Mouse (Mus musculus) lung, adult 2 months (tissue): ENCODE results near the gene Ublcp1. TPM values are rescaled to one million over a fixed set of nuclear protein-coding genes. Genes with fewer than 3 reads are reported as not detected.

Source experiments
- DNase-seq: peaks from one replicate; pipeline ENCODE4 v3.0.0; 2022
- H3K4me1 ChIP-seq: fragments of 200-500 bp; 2 replicates; pipeline ENCODE4 v1.6.1; 2011; ENCODE audit warnings: low read length; ENCODE audit not compliant: control insufficient read depth, insufficient read depth
- H3K4me3 ChIP-seq: fragments of 200-500 bp; replicated peaks from 2 replicates; pipeline ENCODE3; 2011; ENCODE audit warnings: low read depth, mild to moderate bottlenecking, control low read depth, low read length; ENCODE audit errors: extremely low read depth
- CTCF ChIP-seq: fragments of 200-500 bp; IDR thresholded peaks from 2 replicates; pipeline ENCODE4 v1.5.1; 2011; ENCODE audit warnings: mild to moderate bottlenecking, low read length, control low read depth; ENCODE audit not compliant: insufficient read depth
- POLR2A ChIP-seq: fragments of 200-500 bp; IDR thresholded peaks from 2 replicates; pipeline ENCODE4 v1.6.1; 2011; ENCODE audit warnings: low read depth, mild to moderate bottlenecking, control low read depth, low read length, borderline replicate concordance; ENCODE audit errors: extremely low read depth
- WGBS: fragments of 180-500 bp; shearing (Covaris S2); methylation state at CpG from one replicate; pipeline ENCODE4 v1.1.7; 2018; 5-methylcytosine and 5-hydroxymethylcytosine counted together
- polyA plus RNA-seq: library from polyadenylated mRNA; depleted of rRNA; stranded (reverse); fragments of >200 nt; gene quantifications from 2 replicates; pipeline ENCODE4 v1.2.3, GENCODE M21; 2012; rRNA removed

The Ublcp1 gene
- 7.4 and 11.3 TPM in 2 replicates for polyA plus RNA-seq

- Histone ChIP-seq H3K4me3 (peak within 1 kb of the TSS; percentile 89), H3K4me1 (peaks cover 8% of the 10 kb centered on the region)
- peak; percentile 94 for DNase-seq
- WGBS, result under 1% methylated on average over 54 of the region's 54 CpGs
- TF ChIP-seq CTCF (no peak), POLR2A (peak; percentile 84; the same call in 1 of the 2 replicates)
Measured at GRCm38 (mm10) chr11:44470432-44471336, at the start of gene Ublcp1. Ublcp1 (minus strand) TSS chr11:44470498.

DNA sequence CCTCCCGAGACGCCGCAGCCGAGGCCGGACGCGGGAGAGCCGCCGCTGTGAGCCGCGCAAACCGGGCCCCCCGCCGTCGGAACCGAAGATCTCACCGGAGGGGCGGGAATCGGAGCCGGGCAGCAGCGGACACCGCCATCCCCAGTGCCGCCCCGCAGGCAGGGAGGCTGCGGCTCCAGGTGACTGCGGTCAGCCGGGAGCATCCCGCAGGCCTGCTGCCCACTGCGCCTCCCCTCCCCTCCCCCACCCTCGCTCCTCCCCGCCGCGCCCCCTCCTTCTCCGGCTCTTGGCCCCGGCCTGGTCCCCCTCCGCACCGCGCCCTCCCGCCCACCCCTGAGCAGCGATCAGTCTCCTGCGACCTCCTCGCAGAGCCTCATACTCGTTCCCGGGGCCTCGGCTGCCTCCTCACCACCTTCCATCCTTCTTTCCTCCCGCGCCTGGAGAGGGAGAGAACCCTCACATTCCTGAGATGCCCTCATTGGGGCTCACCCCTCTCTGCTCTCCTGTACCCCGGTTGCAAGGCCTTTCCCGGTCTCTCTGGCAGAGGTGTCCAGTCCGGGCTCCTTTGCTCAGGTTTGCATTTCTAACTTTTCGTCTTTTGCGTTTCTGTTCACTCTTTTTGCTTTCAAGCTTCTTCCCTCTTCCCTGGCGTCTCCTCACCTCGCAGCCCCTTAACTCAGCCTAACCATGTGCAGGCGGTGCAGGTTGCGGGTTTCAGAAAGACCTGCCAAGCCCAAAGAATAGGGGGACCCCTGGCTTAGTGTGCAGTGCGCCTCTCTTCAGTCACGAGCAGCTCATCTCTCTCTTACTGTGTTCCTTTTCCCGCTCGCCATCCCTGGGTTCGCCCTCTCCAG lies 49.0 kb upstream of the Ublcp1 start:
- H3K4me3 ChIP-seq, result peak overlapping the region; percentile 80
- no peak for TF ChIP-seq CTCF
- TF ChIP-seq POLR2A, result no peak
- under 1% methylated on average over 54 of the region's 61 CpGs for WGBS
- H3K4me1 ChIP-seq, result 0 out of 2 replicates have a peak, but pooled peaks cover 2% of the 10 kb centered on the region
- peak; percentile 54 for DNase-seq

DNA sequence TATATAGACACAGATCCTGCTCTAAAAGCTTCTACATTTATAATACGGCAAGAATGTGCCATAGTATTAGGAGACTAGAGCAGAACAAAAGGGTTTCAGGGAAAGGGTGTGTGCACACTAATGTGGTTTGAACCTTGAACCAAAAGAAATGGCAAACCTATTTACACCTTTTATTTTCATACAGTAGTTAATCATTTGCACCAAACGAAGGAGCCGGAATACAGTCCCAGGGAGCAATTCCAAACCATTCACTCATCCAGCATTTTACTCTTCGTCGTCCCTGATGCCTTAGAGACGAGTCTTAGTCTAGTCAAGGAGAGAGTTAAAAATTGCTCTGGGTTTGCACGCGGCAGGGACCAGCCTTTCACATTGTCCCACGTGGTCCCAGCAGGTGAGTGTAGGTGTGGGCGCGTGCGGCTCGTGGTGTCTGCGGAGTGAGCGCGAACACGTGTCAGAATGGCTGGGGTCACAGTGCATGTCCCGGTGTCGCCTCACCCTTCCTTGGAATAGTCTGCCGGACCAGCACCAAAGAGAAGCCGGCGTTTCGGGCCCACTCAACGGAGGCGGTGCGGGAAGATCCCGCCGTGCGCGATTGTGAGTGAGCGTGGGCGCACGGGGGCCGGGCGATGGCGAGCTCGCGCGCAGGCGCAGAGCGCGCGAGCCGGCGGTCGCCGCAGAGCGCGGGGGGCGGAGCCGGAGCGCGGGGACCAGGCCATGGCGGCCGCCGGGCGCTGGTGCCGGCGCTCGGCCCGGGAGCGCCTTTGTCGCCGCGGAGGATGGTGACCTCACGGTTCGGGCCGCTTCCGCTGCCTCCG lies 48.2 kb upstream of the Ublcp1 start, which contains the start of gene Rnf145:
TSS of gene Rnf145 (plus strand) at position 684 of the 815 bp plus-strand sequence.
- TF ChIP-seq POLR2A, result peak; percentile 45; the same call in 1 of the 2 replicates
- no peak for TF ChIP-seq CTCF
- DNase-seq, result peak; percentile 79

DNA sequence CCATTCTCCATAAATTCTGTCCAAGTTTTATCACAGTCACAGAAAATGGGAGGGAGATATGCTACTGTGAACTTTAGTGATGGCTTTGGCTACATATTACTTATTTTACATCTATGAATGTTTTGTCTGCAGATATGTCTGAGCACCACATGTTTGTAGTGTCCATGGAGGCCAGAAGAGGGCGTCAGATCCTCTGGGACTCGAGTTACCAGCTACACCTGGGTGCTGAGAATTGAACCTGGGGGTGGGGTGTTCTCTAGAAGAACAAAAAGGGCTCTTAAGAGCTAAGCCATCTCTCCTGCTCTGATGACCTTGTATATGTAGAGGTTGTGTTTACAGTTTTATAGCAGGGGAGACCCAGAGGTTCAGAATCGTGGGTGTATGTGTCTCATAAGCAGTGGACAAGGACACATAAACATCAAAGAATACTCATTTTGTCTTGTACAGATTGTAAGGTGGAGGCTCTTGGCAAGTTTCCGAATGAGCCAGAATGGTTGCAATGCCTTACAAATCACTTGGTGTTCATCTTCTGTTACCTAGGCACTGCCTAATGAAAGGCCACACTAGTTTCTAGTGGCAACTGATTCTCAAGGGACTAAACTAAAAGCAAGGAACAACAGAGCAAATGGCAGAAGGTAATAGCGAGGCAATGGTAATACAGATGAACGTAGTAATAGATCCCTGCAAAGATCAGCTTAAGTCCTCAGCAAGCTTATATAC lies 47.4 kb upstream of the Ublcp1 start:
- 43% methylated on average over 6 of the region's 6 CpGs for WGBS
- DNase-seq, result no peak
- Histone ChIP-seq H3K4me3 (no peak overlapping the region), H3K4me1 (0 out of 2 replicates have a peak, but pooled peaks cover 2% of the 10 kb centered on the region)
- TF ChIP-seq POLR2A (no peak), CTCF (no peak)

More for the DNA sequence above, 48.2 kb upstream of the Ublcp1 start, which contains the start of gene Rnf145:
- WGBS, result 1% methylated on average over 70 of the region's 70 CpGs
- Histone ChIP-seq H3K4me1 (0 out of 2 replicates have a peak, but pooled peaks cover 2% of the 10 kb centered on the region), H3K4me3 (peak within 1 kb of the TSS; percentile 80)

DNA sequence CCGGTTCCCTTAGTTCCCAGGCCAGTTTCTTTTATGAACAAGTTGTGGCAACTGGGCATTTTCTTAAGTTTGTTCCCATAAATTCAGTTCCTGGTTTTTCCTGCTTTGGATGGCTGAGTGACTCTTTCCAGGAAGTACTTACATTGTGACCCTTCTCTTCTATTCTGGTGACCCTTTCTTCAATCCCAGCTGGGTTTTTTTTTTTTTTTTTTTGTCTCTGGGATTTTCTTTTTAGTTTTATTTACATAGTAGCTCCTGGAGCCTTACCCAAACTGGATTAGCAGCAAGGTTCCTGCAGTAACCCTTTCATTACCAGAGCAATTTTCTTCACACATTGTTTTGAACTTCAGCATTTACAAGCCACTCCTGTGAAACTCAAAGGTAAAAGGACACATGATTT lies 46.1 kb upstream of the Ublcp1 start:
- Histone ChIP-seq H3K4me3 (no peak overlapping the region), H3K4me1 (0 out of 2 replicates have a peak, but pooled peaks cover 2% of the 10 kb centered on the region)
- no peak for DNase-seq
- 42% methylated on average over 1 of the region's 1 CpGs for WGBS
- no peak for TF ChIP-seq CTCF
- TF ChIP-seq POLR2A, result no peak

GRCm38 (mm10) chr11:44514666-44515065 lies 44.4 kb upstream of the Ublcp1 start:
- 53% methylated on average over 2 of the region's 2 CpGs for WGBS
- Histone ChIP-seq H3K4me1 (0 out of 2 replicates have a peak, but pooled peaks cover 2% of the 10 kb centered on the region), H3K4me3 (no peak overlapping the region)
- TF ChIP-seq CTCF (no peak), POLR2A (no peak)
- no peak for DNase-seq

DNA sequence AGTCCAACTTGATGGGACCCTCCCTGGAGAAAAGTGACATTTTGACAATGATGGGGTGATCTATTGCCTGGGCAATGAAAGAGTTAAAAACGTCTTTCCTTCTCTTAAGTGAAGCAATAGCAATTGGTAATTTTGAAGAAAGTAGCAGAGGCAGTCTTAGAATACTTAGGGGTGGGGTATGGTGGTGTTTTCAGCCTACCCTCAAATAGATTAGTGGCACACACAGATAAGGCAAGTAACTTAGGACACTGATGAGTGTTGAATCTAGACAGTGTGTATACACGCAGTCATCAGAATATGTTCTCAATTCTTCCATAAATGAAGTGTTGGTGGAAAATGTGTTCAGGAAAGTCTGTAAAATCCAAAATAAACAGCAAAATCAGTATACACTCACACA lies 42.7 kb upstream of the Ublcp1 start:
- TF ChIP-seq CTCF (no peak), POLR2A (no peak)
- no peaks in the 10 kb centered on the region for H3K4me1 ChIP-seq
- 54% methylated on average over 2 of the region's 2 CpGs for WGBS
- no peak overlapping the region for H3K4me3 ChIP-seq
- DNase-seq, result no peak
